Mouse (Mus musculus) adipocyte (in vitro differentiated cells): ENCODE measurements around the gene Rdh7.
A peak's percentile ranks its signal among the peaks of the same experiment; 100 is the strongest.
"Not testable (repeated sequence)": the region's sequence is repeated elsewhere in the genome, so short reads cannot be mapped to it uniquely, and the experiment has no call there.

ENCODE experiments used
- DNase-seq: peaks from one replicate; pipeline ENCODE4 v3.0.0-alpha.2; 2016; ENCODE audit warnings: low spot score

Gene Rdh7

GRCm38 (mm10) chr10:127888605-127889004 is at the start of gene Rdh7:
TSS of gene Rdh7 (minus strand) at chr10:127888817.
- DNase-seq, result no peak

- DNase-seq, result peak; percentile 82
These were observed 48.9 kb upstream of the Rdh7 start for GRCm38 (mm10) chr10:127937428-127938010.

GRCm38 (mm10) chr10:127936747-127937409 is 48.3 kb upstream of the Rdh7 start:
- DNase-seq, result no peak

GRCm38 (mm10) chr10:127936271-127936670 is 47.7 kb upstream of the Rdh7 start:
- no peak for DNase-seq

GRCm38 (mm10) chr10:127932290-127932926 is 43.8 kb upstream of the Rdh7 start:
- DNase-seq, result no peak

GRCm38 (mm10) chr10:127927737-127928136 is 39.1 kb upstream of the Rdh7 start:
- no peak for DNase-seq

GRCm38 (mm10) chr10:127924597-127925378 is 36.2 kb upstream of the Rdh7 start:
- DNase-seq, result no peak

GRCm38 (mm10) chr10:127923024-127923423 is 34.4 kb upstream of the Rdh7 start:
- DNase-seq, result no peak

- DNase-seq, result no peak
These were observed 33.6 kb upstream of the Rdh7 start for GRCm38 (mm10) chr10:127922241-127922640.

- DNase-seq, result no peak
These were observed 29.0 kb upstream of the Rdh7 start for GRCm38 (mm10) chr10:127917651-127918050.

- not testable (repeated sequence) for DNase-seq
These were observed 28.6 kb upstream of the Rdh7 start for GRCm38 (mm10) chr10:127917183-127917582.

- DNase-seq, result no peak
These were observed 27.0 kb upstream of the Rdh7 start for GRCm38 (mm10) chr10:127915578-127915977.

- no peak for DNase-seq
These were observed 18.9 kb upstream of the Rdh7 start for GRCm38 (mm10) chr10:127907386-127907951.

- no peak for DNase-seq
These were observed 17.5 kb upstream of the Rdh7 start for GRCm38 (mm10) chr10:127906138-127906537.

- DNase-seq, result peak; percentile 82
These were observed 16.3 kb upstream of the Rdh7 start for GRCm38 (mm10) chr10:127904718-127905446.

GRCm38 (mm10) chr10:127903116-127903515 is 14.5 kb upstream of the Rdh7 start:
- DNase-seq, result no peak

GRCm38 (mm10) chr10:127901751-127902150 is 13.1 kb upstream of the Rdh7 start:
- DNase-seq, result no peak

- no peak for DNase-seq
These were observed 11.2 kb upstream of the Rdh7 start for GRCm38 (mm10) chr10:127899783-127900182.

GRCm38 (mm10) chr10:127898218-127898617 is 9.6 kb upstream of the Rdh7 start, which contains the start of gene Sdr9c7:
TSS of gene Sdr9c7 (plus strand) at chr10:127898518.
- DNase-seq, result no peak

- DNase-seq, result no peak
These were observed 8.9 kb upstream of the Rdh7 start for GRCm38 (mm10) chr10:127897506-127897905.

- no peak for DNase-seq
These were observed 8.1 kb upstream of the Rdh7 start for GRCm38 (mm10) chr10:127896705-127897104.
